ENCODE assay signal across 8 mouse cellular contexts in the genomic region with DNA sequence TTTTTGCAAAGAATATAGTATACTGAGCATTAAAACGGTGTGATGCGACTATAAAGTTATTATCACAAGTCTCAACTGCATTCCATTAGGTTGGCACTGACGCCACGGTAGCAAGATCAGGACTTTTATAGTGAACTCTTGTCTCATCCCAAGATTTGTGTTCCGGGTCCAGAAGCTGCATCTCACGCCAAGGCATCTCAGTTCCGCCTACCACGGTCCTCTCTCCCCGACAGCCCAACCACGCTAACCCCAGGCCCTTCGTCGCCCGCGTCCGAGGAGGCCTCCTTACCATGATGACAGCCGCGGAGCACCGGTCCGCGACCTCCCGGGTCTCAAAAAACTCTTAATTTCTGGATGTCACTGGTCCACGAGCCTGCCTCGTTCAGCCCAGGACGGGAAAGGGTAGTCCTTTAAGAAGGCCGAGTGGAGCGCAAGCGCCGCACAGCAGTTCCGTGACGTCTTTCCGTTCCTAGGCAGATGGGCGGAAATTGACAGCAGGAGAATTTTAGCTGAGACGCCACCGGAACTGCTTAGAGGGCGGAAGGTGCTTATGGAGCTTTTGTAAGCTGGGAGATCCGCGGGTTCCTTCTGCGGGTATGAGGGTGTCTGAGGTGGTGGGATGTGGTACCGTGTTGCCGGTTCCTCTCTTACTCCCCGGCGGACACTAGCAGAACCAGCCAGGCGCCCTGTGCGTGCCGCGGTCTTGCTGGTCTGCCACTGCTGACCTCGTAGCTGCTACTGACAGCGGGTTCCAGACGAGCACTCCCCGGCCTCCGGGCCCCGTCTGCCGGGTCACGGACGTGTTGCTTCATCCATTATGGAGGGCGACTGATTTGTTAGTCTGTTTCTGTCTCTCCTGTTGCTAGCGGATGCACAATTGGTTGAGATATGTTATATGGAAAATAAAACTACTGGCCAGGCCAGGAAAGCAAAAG. TPM values are rescaled to one million over a fixed set of nuclear protein-coding genes. Genes with fewer than 3 reads are reported as not detected.
DNase-seq lines count a peak whose midpoint lies in the region; ATAC-seq lines count a peak whose summit lies in the region.

Gene Gfm2, plus strand, starts transcription at position 472 of the 935 bp plus-strand sequence.
Gene Nsa2, minus strand, starts transcription at position 472 of the 935 bp plus-strand sequence.

- no peaks in the 10 kb centered on the region for H3K27me3 ChIP-seq in forebrain, embryonic 14.5 days (replicated peaks; ENCODE audit: control insufficient read depth, insufficient read depth, low read length)
- H3K27me3 ChIP-seq in neural tube, embryonic 15.5 days (replicated peaks), result no peaks in the 10 kb centered on the region

- WGBS in forebrain, embryonic 14.5 days, result under 1% methylated on average over 57 of the region's 57 CpGs
- under 1% methylated on average over 57 of the region's 57 CpGs for WGBS in neural tube, embryonic 15.5 days

- H3K27ac ChIP-seq in forebrain, embryonic 14.5 days (ENCODE audit: low read depth, low read length), result peak within 1 kb of the TSS; percentile 90
- peak within 1 kb of the TSS; percentile 94 for H3K27ac ChIP-seq in neural tube, embryonic 15.5 days (replicated peaks)

- H3K4me3 ChIP-seq in forebrain, embryonic 14.5 days (ENCODE audit: low read depth, low read length), result peak within 1 kb of the TSS; percentile 88
- peak within 1 kb of the TSS; percentile 78 for H3K4me3 ChIP-seq in neural tube, embryonic 15.5 days (replicated peaks)

- no peaks in the 10 kb centered on the region for H3K9me3 ChIP-seq in forebrain, embryonic 14.5 days (replicated peaks; ENCODE audit: control insufficient read depth, low read length)
- H3K9me3 ChIP-seq in neural tube, embryonic 15.5 days (replicated peaks), result no peaks in the 10 kb centered on the region

- intact Hi-C loops in heart, postnatal 14 days (cut with DNase I), result no loop called here

- H3K4me1 ChIP-seq in forebrain, embryonic 14.5 days (ENCODE audit: control insufficient read depth, insufficient read depth, low read length), result peaks cover 5% of the 10 kb centered on the region; the same call in 1 of the 2 replicates
- H3K4me1 ChIP-seq in neural tube, embryonic 15.5 days, result peaks cover 13% of the 10 kb centered on the region

- peak within 1 kb of the TSS; percentile 91 for H3K9ac ChIP-seq in forebrain, embryonic 14.5 days (ENCODE audit: low read length)
- H3K9ac ChIP-seq in neural tube, embryonic 15.5 days (replicated peaks), result peak within 1 kb of the TSS; percentile 94

- H3K4me2 ChIP-seq in forebrain, embryonic 14.5 days (ENCODE audit: low read length), result peak within 1 kb of the TSS; percentile 77
- peak within 1 kb of the TSS; percentile 66 for H3K4me2 ChIP-seq in neural tube, embryonic 15.5 days

- peak; percentile 97 for DNase-seq in ES-CJ7 (ENCODE audit: low read depth, low spot score)
- DNase-seq in cerebellum, adult 11 months, result peak; percentile 85
- peak; percentile 98 for DNase-seq in forebrain, embryonic 14.5 days (ENCODE audit: low spot score)
- peak; percentile 85 to 88 for DNase-seq in heart, postnatal 14 days
- DNase-seq in layer of hippocampus, adult 11-12 months (ENCODE audit: low spot score), result peak; percentile 91
- peak; percentile 88 to 91 for DNase-seq in lung, adult 18-20 months
- DNase-seq in testis, postnatal 14 days (ENCODE audit: low spot score), result peak; percentile 92

- H3K36me3 ChIP-seq in forebrain, embryonic 14.5 days (ENCODE audit: control insufficient read depth, insufficient read depth, low read length), result peaks cover 21% of the 10 kb centered on the region
- H3K36me3 ChIP-seq in neural tube, embryonic 15.5 days, result peaks cover 22% of the 10 kb centered on the region

- ATAC-seq in forebrain, embryonic 14.5 days, result peak; percentile 98
- peak; percentile 98 for ATAC-seq in neural tube, embryonic 15.5 days (ENCODE audit: low FRiP score)

RNA-seq across cellular contexts. Expression of gene Gfm2, which starts in this region (rescaled TPM):
- 22.9 and 25.5 TPM in 2 replicates for polyA plus RNA-seq in forebrain, embryonic 14.5 days (2014; fragmentation: Nextera tagmentation; extraction: Ambion mirVana)
- total RNA-seq in heart, postnatal 14 days (2021), result 10 to 100 TPM; 45.4 TPM
- polyA plus RNA-seq in neural tube, embryonic 15.5 days (2015; fragmentation: Nextera tagmentation; extraction: Ambion mirVana), result 34.2 and 34.3 TPM in 2 replicates

RNA-seq across cellular contexts. Expression of gene Nsa2, which starts in this region (rescaled TPM):
- 51.6 and 61.9 TPM in 2 replicates for polyA plus RNA-seq in forebrain, embryonic 14.5 days (2014; fragmentation: Nextera tagmentation; extraction: Ambion mirVana)
- 10 to 100 TPM; 49.9 to 50.5 TPM for total RNA-seq in heart, postnatal 14 days (2021)
- polyA plus RNA-seq in neural tube, embryonic 15.5 days (2015; fragmentation: Nextera tagmentation; extraction: Ambion mirVana), result 36.0 and 44.8 TPM in 2 replicates

Comparison
In these comparisons a context has a peak if more than half of its experiments do, and no peak if none do; other contexts are left out.
1. Peak in every context shown above with its lines: DNase-seq, ATAC-seq, H3K4me3 ChIP-seq and H3K27ac ChIP-seq.